Mouse (Mus musculus) stomach, embryonic 14.5 days (tissue): ENCODE data around the gene Asic2. TPM values are rescaled to one million over a fixed set of nuclear protein-coding genes. Genes with fewer than 3 reads are reported as not detected.

Source experiments
- ATAC-seq: fragments of 200-750 bp; cut with Nextera tagmentation; 2 replicates; pipeline ENCODE4 v1.8.0; 2017; ENCODE audit warnings: low read depth, moderate TSS enrichment; ENCODE audit not compliant: insufficient number of reproducible peaks, insufficient read depth, low FRiP score
- H3K27ac ChIP-seq: fragments of 300-500 bp; sonication (generic); 2 replicates; pipeline ENCODE4 v1.5.1; 2014; ENCODE audit warnings: mild to moderate bottlenecking, low read length, moderate library complexity, mixed read lengths
- H3K27me3 ChIP-seq: fragments of 300-500 bp; sonication (generic); 2 replicates; pipeline ENCODE4 v1.6.1; 2014; ENCODE audit warnings: low read length, control low read depth, mixed read lengths; ENCODE audit not compliant: control insufficient read depth, insufficient read depth
- H3K36me3 ChIP-seq: fragments of 300-500 bp; sonication (generic); 2 replicates; pipeline ENCODE4 v1.6.1; 2014; ENCODE audit warnings: mild to moderate bottlenecking, control low read depth, low read length, moderate library complexity, mixed read lengths; ENCODE audit not compliant: control insufficient read depth, insufficient read depth
- H3K4me1 ChIP-seq: fragments of 300-500 bp; sonication (generic); 2 replicates; pipeline ENCODE4 v1.6.1; 2014; ENCODE audit warnings: low read length, control low read depth, mixed read lengths; ENCODE audit not compliant: control insufficient read depth, insufficient read depth
- H3K4me2 ChIP-seq: fragments of 300-500 bp; sonication (generic); replicated peaks from 2 replicates; pipeline ENCODE4 v1.6.1; 2014; ENCODE audit warnings: low read depth, low read length, control low read depth
- H3K4me3 ChIP-seq: fragments of 300-500 bp; sonication (generic); 2 replicates; pipeline ENCODE4 v1.5.1; 2014; ENCODE audit warnings: low read depth, low read length, control low read depth
- H3K9ac ChIP-seq: fragments of 300-500 bp; sonication (generic); replicated peaks from 2 replicates; pipeline ENCODE4 v1.6.1; 2014; ENCODE audit warnings: low read depth, mild to moderate bottlenecking, control low read depth, low read length, moderate library complexity, mixed read lengths
- H3K9me3 ChIP-seq: fragments of 300-500 bp; sonication (generic); 2 replicates; pipeline ENCODE4 v1.6.1; 2016; ENCODE audit warnings: low read depth, low read length, control low read depth; ENCODE audit not compliant: control insufficient read depth
- WGBS: fragments of 180-500 bp; shearing (Covaris S2); extraction: QIAGEN DNeasy Blood & Tissue Kit; methylation state at CpG from one replicate; pipeline ENCODE4 v1.1.7; 2014; 5-methylcytosine and 5-hydroxymethylcytosine counted together
- polyA plus RNA-seq: library from polyadenylated mRNA; unstranded; fragments of >200 nt; fragmentation: Nextera tagmentation; extraction: Ambion mirVana; gene quantifications from 2 replicates; pipeline ENCODE4 v1.2.1, GENCODE M21; 2014

The Asic2 gene
- polyA plus RNA-seq, 1 experiment from 2014 or later, result 0.27 TPM

GRCm38 (mm10) chr11:81588630-81589029, 379.6 kb downstream of the Asic2 start:
- no peaks in the 10 kb centered on the region for H3K27me3 ChIP-seq
- 11% methylated on average over 10 of the region's 10 CpGs for WGBS
- H3K9me3 ChIP-seq, result no peaks in the 10 kb centered on the region
- no peak for ATAC-seq
- H3K36me3 ChIP-seq, result no peaks in the 10 kb centered on the region
- H3K4me2 ChIP-seq, result no peak overlapping the region
- H3K27ac ChIP-seq, result no peak overlapping the region
- no peak overlapping the region for H3K9ac ChIP-seq
- H3K4me1 ChIP-seq, result no peaks in the 10 kb centered on the region
- no peak overlapping the region for H3K4me3 ChIP-seq

- Histone ChIP-seq H3K27ac (no peak overlapping the region), H3K9ac (no peak overlapping the region), H3K4me1 (no peaks in the 10 kb centered on the region), H3K27me3 (no peaks in the 10 kb centered on the region), H3K36me3 (no peaks in the 10 kb centered on the region), H3K4me2 (no peak overlapping the region), H3K9me3 (no peaks in the 10 kb centered on the region), H3K4me3 (no peak overlapping the region)
- ATAC-seq, result no peak
- WGBS, result 54% methylated on average over 17 of the region's 17 CpGs
These were observed 380.3 kb downstream of the Asic2 start for GRCm38 (mm10) chr11:81587942-81588341.

GRCm38 (mm10) chr11:81587114-81587513, 381.1 kb downstream of the Asic2 start:
- Histone ChIP-seq H3K4me2 (no peak overlapping the region), H3K27ac (no peak overlapping the region), H3K9ac (no peak overlapping the region), H3K36me3 (no peaks in the 10 kb centered on the region), H3K4me3 (no peak overlapping the region), H3K27me3 (no peaks in the 10 kb centered on the region), H3K9me3 (no peaks in the 10 kb centered on the region), H3K4me1 (no peaks in the 10 kb centered on the region)
- WGBS, result 63% methylated on average over 9 of the region's 9 CpGs
- ATAC-seq, result no peak

- Histone ChIP-seq H3K9ac (no peak overlapping the region), H3K27me3 (0 out of 2 replicates have a peak, but pooled peaks cover 3% of the 10 kb centered on the region), H3K36me3 (no peaks in the 10 kb centered on the region), H3K4me1 (no peaks in the 10 kb centered on the region), H3K4me3 (no peak overlapping the region), H3K27ac (no peak overlapping the region), H3K4me2 (no peak overlapping the region), H3K9me3 (no peaks in the 10 kb centered on the region)
- ATAC-seq, result no peak
- WGBS, result 91% methylated on average over 9 of the region's 9 CpGs
These were observed 383.8 kb downstream of the Asic2 start for GRCm38 (mm10) chr11:81584506-81584905.

GRCm38 (mm10) chr11:81583195-81583594, 385.1 kb downstream of the Asic2 start:
- H3K4me2 ChIP-seq, result no peak overlapping the region
- no peaks in the 10 kb centered on the region for H3K9me3 ChIP-seq
- H3K27ac ChIP-seq, result no peak overlapping the region
- H3K36me3 ChIP-seq, result no peaks in the 10 kb centered on the region
- no peak for ATAC-seq
- H3K9ac ChIP-seq, result no peak overlapping the region
- H3K4me3 ChIP-seq, result no peak overlapping the region
- H3K27me3 ChIP-seq, result 0 out of 2 replicates have a peak, but pooled peaks cover 3% of the 10 kb centered on the region
- 61% methylated on average over 7 of the region's 7 CpGs for WGBS
- H3K4me1 ChIP-seq, result no peaks in the 10 kb centered on the region

- Histone ChIP-seq H3K4me3 (no peak overlapping the region), H3K9me3 (no peaks in the 10 kb centered on the region), H3K36me3 (no peaks in the 10 kb centered on the region), H3K27ac (no peak overlapping the region), H3K9ac (no peak overlapping the region), H3K4me2 (no peak overlapping the region), H3K4me1 (no peaks in the 10 kb centered on the region), H3K27me3 (0 out of 2 replicates have a peak, but pooled peaks cover 3% of the 10 kb centered on the region)
- 74% methylated on average over 5 of the region's 5 CpGs for WGBS
- ATAC-seq, result no peak
These were observed 386.1 kb downstream of the Asic2 start for GRCm38 (mm10) chr11:81582161-81582560.

GRCm38 (mm10) chr11:81579753-81580152, 388.5 kb downstream of the Asic2 start:
- H3K4me1 ChIP-seq, result no peaks in the 10 kb centered on the region
- H3K27me3 ChIP-seq, result 0 out of 2 replicates have a peak, but pooled peaks cover 3% of the 10 kb centered on the region
- no peak overlapping the region for H3K27ac ChIP-seq
- H3K4me2 ChIP-seq, result no peak overlapping the region
- 33% methylated on average over 6 of the region's 6 CpGs for WGBS
- no peak overlapping the region for H3K4me3 ChIP-seq
- no peak for ATAC-seq
- H3K36me3 ChIP-seq, result no peaks in the 10 kb centered on the region
- H3K9ac ChIP-seq, result no peak overlapping the region
- H3K9me3 ChIP-seq, result no peaks in the 10 kb centered on the region

GRCm38 (mm10) chr11:81570406-81570805, 397.9 kb downstream of the Asic2 start:
- no peaks in the 10 kb centered on the region for H3K27me3 ChIP-seq
- H3K9ac ChIP-seq, result no peak overlapping the region
- no peaks in the 10 kb centered on the region for H3K36me3 ChIP-seq
- no peaks in the 10 kb centered on the region for H3K9me3 ChIP-seq
- no peak overlapping the region for H3K4me3 ChIP-seq
- H3K4me2 ChIP-seq, result no peak overlapping the region
- H3K4me1 ChIP-seq, result no peaks in the 10 kb centered on the region
- H3K27ac ChIP-seq, result no peak overlapping the region
- ATAC-seq, result no peak
- 78% methylated on average over 3 of the region's 3 CpGs for WGBS

GRCm38 (mm10) chr11:81564857-81565256, 403.4 kb downstream of the Asic2 start:
- Histone ChIP-seq H3K4me3 (no peak overlapping the region), H3K9me3 (no peaks in the 10 kb centered on the region), H3K4me2 (no peak overlapping the region), H3K9ac (no peak overlapping the region), H3K36me3 (no peaks in the 10 kb centered on the region), H3K27ac (no peak overlapping the region), H3K4me1 (no peaks in the 10 kb centered on the region), H3K27me3 (no peaks in the 10 kb centered on the region)
- 88% methylated on average over 3 of the region's 3 CpGs for WGBS
- no peak for ATAC-seq
